Mouse (Mus musculus): ENCODE results near the gene Col8a1. TPM values are rescaled to one million over a fixed set of nuclear protein-coding genes. Genes with fewer than 3 reads are reported as not detected.

The Col8a1 gene
- total RNA-seq, 2 experiments from 2014 or later, result 0.74 to 0.80 TPM

- no peak for DNase-seq (ENCODE audit: extremely low spot score in 1 of 2, low spot score in 1 of 2)
Observed at GRCm38 (mm10) chr16:57685790-57686399, 68.6 kb downstream of the Col8a1 start.

DNA sequence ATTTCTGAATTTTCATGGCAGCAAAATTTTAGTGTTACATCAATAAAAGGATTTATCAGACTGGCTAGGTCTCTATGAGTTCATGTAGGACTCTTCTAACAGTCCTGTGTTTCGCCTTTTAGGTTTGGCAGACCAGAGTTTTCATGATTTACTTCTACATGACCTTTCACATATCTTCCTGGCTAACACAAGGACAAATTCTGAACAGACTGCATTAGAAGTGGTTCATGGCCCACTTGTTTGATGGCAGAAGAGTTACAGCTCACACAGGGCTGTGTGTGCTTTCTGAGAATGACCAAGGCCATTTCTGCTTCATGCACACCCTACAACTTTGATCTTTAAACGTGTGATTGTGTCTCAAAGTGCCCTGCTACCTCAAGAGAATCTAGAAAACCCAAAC lies 82.3 kb downstream of the Col8a1 start:
- no peak for DNase-seq (ENCODE audit: extremely low spot score in 1 of 2, low spot score in 1 of 2)

- DNase-seq (ENCODE audit: extremely low spot score in 1 of 2, low spot score in 1 of 2), result no peak
Observed at GRCm38 (mm10) chr16:57671637-57672036, 82.9 kb downstream of the Col8a1 start.

GRCm38 (mm10) chr16:57669348-57669747 lies 85.2 kb downstream of the Col8a1 start:
- peak in 1 of 2 experiments; percentile 8 for DNase-seq (ENCODE audit: extremely low spot score in 1 of 2, low spot score in 1 of 2)

- no peak for DNase-seq (ENCODE audit: extremely low spot score in 1 of 2, low spot score in 1 of 2)
Observed at GRCm38 (mm10) chr16:57662661-57663060, 91.9 kb downstream of the Col8a1 start.

DNA sequence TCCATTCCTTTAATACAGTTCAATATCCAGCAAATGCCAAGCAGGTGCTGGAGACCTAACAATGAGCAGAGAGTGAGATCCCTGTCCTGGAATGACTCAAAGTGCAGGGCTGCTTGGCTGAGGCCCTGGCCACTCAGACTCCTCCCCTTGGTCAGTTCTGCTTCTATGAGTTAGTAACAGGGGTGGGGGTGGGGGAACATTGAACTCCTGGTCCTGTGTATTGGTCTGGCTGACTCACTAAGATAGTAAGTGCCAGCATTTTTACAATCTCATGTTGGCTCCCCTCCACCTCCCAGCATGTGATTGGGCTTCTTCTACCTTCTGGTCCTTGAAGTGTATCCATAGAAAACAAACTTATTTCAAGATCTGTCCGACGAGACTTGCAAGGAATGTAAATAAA lies 104.6 kb downstream of the Col8a1 start:
- no peak for DNase-seq (ENCODE audit: extremely low spot score in 1 of 2, low spot score in 1 of 2)

DNA sequence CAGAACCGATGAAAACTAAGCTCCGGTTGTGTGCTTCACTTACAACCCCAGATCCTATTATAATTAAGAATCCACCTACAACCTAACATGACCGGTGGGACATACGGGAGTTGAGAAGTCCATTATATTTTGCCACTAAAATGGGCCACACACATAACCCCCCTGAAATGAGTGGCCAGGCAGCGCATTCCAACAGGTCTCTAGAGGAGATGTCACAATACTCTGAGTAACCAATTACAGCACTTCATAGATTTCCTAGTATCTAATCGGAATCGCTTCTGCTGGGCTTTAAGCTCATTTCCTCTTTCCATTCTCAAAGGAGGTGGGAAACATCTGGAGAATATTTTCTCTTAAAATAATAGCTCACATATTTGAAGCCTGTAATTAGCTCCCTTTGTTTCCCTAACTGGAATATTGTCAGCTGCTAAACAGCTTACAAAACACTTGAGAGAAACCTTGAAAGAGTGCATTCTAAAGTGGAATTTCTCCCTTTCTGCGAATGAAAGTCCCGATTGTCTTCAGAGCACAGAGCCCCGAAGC lies 113.1 kb downstream of the Col8a1 start:
- no peak for DNase-seq (ENCODE audit: extremely low spot score in 1 of 2, low spot score in 1 of 2)

GRCm38 (mm10) chr16:57634766-57635165 lies 119.8 kb downstream of the Col8a1 start:
- DNase-seq (ENCODE audit: extremely low spot score in 1 of 2, low spot score in 1 of 2), result no peak

- peak; percentile 49 to 79 for DNase-seq (ENCODE audit: extremely low spot score in 1 of 2, low spot score in 1 of 2)
Observed at GRCm38 (mm10) chr16:57634191-57634590, 120.3 kb downstream of the Col8a1 start.

DNA sequence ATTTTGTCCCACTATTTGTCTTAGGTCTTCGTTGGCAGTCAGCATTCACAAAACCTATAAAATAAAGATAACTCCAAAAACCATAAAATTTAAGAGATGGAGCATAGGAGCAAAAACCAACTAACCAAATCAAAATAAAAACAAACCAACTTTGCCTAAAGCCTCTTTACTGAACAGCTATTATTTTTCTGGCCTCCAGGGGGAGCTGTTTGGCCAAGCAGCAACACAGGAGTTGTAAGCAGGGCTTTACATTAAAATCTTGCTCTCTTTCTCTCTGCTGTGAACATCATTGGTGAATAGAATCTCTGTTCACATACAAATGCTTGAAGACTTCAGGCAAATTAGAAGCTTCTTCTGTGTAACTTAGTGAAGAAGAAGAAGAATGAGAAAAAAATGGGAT lies 142.8 kb downstream of the Col8a1 start:
- DNase-seq (ENCODE audit: extremely low spot score in 1 of 2, low spot score in 1 of 2), result peak in 1 of 2 experiments; percentile 54

DNA sequence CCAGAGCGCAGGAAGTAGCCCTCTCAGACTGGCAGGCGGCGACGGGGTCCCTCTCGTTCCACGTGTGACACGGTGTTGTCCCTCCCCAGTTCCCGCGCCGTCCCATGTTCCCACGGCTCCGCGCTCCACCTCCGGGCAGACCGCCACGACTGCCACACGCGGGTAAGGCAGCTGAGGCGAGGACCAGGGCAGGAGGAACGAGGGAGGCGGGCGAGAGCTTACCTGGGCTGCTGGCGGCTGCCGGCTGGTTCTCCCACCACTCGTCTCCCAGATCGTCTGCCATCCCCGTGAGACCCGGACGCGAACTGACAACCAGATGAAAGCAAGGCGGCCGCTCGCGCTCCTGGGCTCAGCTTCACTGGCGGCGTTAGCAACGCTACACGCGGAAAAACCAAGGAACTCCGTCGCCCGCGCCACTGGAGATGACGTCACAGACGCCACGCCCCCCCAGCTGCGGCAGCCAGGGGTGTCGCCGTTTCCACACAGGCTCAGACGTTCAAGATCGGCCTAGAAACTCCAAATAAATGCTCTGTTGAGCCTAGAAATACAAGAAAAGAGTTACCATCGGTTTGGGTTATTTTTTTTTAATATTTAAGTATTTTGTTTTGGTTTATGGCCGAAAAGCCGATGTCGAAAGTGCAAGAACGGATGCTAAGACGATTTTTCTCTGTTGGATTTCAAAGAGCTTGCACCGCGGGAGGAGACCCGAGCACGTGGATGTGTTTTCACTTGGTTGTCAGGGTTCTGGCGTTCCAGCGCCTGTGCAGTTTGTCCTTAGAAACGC lies 147.9 kb downstream of the Col8a1 start, which contains the start of gene Cmss1:
Gene Cmss1, minus strand, starts transcription at position 421 of the 784 bp plus-strand sequence.
- DNase-seq (ENCODE audit: extremely low spot score in 1 of 2, low spot score in 1 of 2), result peak; percentile 77 to 81

DNA sequence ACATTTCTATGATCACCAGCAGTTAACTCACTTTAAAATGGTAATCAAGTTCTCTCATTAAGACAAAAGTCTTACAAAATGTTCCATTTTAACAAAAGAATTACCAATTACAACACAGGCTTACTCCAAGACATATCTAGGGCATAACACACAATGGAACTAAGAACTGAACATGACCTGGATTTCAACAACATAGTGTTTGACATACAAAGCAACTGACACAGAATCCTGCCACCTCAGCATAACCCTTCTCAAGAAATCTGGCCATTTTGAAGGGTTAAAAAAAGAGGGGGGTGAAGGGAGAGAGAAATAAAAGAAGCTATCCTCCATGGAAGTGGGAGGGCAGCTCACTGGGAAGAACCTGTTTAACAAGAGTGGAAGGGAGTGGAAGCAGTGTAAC lies 153.5 kb downstream of the Col8a1 start:
- DNase-seq (ENCODE audit: extremely low spot score in 1 of 2, low spot score in 1 of 2), result no peak

DNA sequence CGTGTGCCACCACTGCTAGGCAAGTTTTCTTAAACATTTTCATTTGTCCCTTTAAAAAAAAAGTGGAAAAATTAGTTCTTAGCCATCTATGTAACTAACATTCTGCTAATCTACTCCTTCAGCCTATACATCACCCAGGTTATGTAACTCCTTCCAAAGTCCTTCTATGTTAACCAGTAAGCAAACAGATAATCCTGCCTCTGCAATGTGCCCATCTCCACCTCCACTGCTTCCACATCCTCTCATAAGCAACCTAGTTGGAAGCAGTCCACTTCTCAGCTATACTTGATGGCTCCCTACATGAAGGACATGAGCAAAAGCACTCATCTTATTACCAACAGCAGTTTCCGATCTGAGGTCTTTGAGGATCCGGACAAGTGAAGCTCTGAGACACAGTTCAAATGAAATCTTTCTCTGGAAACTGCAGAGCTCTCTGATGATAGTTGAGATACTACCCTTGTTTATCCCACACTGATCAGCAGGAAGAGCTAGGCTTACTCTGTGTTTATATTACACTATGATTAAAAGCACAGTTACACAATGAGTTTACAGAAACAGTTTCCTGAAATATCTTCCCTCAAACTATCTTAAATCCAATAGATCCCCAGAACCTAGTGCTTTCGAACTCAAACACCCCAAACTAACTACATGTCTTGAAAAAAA lies 157.1 kb downstream of the Col8a1 start:
- DNase-seq (ENCODE audit: extremely low spot score in 1 of 2, low spot score in 1 of 2), result no peak

DNA sequence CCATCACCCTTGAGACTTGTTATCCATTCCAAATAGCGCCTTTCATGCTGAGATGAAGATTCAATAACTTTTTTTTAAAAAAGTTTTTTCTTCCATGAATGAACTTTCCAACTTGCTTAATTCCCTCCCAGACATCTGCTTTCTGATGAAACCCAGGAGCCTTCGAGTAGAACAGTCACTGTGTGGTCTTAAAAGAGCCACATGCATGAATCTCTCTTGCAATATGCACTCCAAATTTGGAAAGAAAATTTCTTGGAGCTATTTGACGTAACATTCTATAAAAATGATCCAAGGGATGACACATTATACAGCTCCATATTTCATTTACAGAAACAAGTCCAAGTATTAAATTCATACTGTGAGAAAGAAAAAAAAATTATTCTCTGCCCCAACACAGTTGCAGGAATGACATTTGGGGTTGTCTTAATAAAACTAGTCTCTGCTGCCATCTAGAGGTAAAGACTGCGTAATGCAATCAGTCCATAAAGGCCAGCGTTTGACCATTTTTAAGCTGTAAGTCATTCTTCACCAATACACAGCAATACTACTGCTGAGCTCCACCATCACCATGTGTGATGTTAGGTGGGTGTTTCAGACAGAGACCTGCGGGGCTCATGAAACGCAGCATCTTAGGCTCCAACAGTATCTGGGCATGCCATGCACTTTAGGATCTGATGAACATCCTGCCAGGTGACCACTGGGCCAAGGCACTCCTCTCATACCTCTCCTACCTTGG lies 160.9 kb downstream of the Col8a1 start:
- peak; percentile 3 to 9 for DNase-seq (ENCODE audit: extremely low spot score in 1 of 2, low spot score in 1 of 2)

GRCm38 (mm10) chr16:57585201-57585600 lies 169.3 kb downstream of the Col8a1 start:
- no peak for DNase-seq (ENCODE audit: extremely low spot score in 1 of 2, low spot score in 1 of 2)

DNA sequence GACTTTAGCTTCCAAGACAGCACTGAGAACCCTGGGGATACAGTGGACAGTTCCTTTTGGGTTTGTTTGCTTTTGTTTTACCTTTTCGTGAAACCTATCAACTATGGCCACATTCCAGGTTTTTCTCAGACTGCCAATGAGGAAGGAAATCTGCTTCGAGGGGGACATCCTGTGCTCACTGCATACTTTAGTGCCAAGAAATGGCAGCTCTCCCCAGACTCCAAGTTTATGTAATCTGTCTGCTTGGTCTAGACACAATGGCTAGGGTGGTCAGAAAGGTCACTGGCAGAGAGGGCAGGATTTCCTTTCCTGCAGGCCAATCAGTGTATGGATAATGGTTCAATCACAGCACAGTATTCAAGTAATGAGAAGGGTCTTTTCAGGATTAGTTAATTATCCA lies 172.5 kb downstream of the Col8a1 start:
- no peak for DNase-seq (ENCODE audit: extremely low spot score in 1 of 2, low spot score in 1 of 2)

DNA sequence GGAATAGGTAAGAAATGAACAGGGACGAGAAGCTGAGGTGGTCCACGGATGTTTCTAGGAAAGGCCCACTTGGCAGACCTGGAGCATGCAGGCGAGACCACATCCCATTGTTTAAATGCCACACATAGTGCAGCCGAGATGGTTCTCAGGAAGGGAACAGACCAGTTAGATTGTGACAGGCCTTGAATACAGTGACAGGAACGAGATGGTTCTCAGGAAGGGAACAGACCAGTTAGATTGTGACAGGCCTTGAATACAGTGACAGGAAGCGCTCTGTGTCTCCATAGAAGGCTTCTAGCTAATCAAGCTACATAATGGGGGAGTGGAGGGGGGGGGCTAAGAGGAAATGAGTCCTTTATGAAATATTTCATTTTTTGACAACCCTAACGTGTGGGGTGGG lies 174.5 kb downstream of the Col8a1 start:
- no peak for DNase-seq (ENCODE audit: extremely low spot score in 1 of 2, low spot score in 1 of 2)

DNA sequence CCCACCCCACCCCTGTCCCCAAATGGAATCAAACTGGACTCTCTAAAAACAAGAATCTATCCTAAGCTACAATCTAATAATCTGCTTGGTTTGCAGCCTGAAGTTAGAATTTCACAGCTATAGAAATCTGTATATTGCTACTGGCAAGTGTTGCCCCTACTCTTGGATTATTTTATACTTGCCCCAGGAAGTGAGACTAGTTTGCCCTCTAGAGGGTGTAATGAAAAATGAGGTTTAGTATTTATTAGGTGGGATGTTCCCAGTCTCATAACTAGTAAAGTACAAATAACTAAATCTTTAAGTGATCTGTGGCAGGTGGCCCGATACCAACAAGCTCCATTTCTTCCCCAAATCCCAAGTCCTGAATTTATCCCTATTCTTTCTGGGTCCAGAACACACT lies 177.0 kb downstream of the Col8a1 start:
- DNase-seq (ENCODE audit: extremely low spot score in 1 of 2, low spot score in 1 of 2), result no peak

DNA sequence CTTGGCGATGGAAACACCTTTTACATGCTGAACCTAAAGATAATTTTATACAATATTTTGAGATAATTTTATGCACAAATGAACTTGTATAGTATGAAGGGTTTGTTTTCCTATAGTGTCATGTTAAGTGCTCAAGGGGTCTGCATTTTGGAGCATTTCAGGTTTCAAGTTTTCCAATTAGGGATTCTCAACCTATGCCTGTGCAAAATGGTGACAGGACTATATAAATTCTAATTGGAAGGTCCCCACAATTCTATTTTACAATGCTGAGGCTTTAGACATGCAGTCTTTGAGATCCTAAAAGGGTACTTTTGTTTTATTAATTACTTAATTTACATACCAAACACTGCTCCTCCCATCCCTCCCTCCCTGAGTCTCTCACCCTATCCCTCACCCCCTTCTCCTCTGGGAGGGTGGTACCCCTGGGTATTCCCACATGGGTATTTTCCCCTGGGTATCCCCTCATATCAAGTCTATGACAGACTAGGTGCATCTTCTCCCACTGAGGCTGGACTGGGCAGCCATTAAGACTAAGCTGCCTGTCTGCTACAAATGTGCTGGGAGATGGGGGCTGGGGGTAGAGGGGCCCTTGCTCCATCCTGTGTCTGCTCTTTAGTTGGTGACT lies 178.7 kb downstream of the Col8a1 start:
- no peak for DNase-seq (ENCODE audit: extremely low spot score in 1 of 2, low spot score in 1 of 2)

All from layer of hippocampus, postnatal 25 days (tissue).